Mouse (Mus musculus): Measurements from ENCODE around the gene Gsto1. TPM values are rescaled to one million over a fixed set of nuclear protein-coding genes. Genes with fewer than 3 reads are reported as not detected.
A peak's percentile ranks its signal among the peaks of the same experiment; 100 is the strongest.

The Gsto1 gene
- polyA plus RNA-seq, 1 experiment, result 40.5 TPM

- no peaks in the 10 kb centered on the region for H3K27me3 ChIP-seq (ENCODE audit: control insufficient read depth, insufficient read depth, low read length)
- no peaks in the 10 kb centered on the region for H3K4me1 ChIP-seq (ENCODE audit: control insufficient read depth, insufficient read depth, low read length)
- no peak overlapping the region for H3K4me3 ChIP-seq (replicated peaks; ENCODE audit: insufficient read depth, low read depth, low read length)
- no peak for DNase-seq
- TF ChIP-seq POLR2A (IDR thresholded peaks at IDR 0.05; ENCODE audit: borderline replicate concordance, insufficient read depth, low read length) (no peak), CTCF (IDR thresholded peaks at IDR 0.05; ENCODE audit: borderline replicate concordance, insufficient read depth, low read depth, low read length) (no peak)
- no peak overlapping the region for H3K27ac ChIP-seq (ENCODE audit: insufficient read depth, low read length)
- WGBS, result 76% methylated on average over 15 of the region's 15 CpGs
These were observed 21.5 kb downstream of the Gsto1 start for GRCm38 (mm10) chr19:47876252-47876651.

- no peak overlapping the region for H3K4me3 ChIP-seq (replicated peaks; ENCODE audit: insufficient read depth, low read depth, low read length)
- no peak overlapping the region for H3K27ac ChIP-seq (ENCODE audit: insufficient read depth, low read length)
- H3K4me1 ChIP-seq (ENCODE audit: control insufficient read depth, insufficient read depth, low read length), result no peaks in the 10 kb centered on the region
- no peak for DNase-seq
- WGBS, result 85% methylated on average over 7 of the region's 7 CpGs
- TF ChIP-seq CTCF (IDR thresholded peaks at IDR 0.05; ENCODE audit: borderline replicate concordance, insufficient read depth, low read depth, low read length), result no peak
- no peak for TF ChIP-seq POLR2A (IDR thresholded peaks at IDR 0.05; ENCODE audit: borderline replicate concordance, insufficient read depth, low read length)
- H3K27me3 ChIP-seq (ENCODE audit: control insufficient read depth, insufficient read depth, low read length), result no peaks in the 10 kb centered on the region
These were observed 26.8 kb downstream of the Gsto1 start for GRCm38 (mm10) chr19:47881538-47881937.

GRCm38 (mm10) chr19:47882151-47882881 is 27.5 kb downstream of the Gsto1 start:
- Histone ChIP-seq H3K27me3 (ENCODE audit: control insufficient read depth, insufficient read depth, low read length) (no peaks in the 10 kb centered on the region), H3K4me3 (replicated peaks; ENCODE audit: insufficient read depth, low read depth, low read length) (no peak overlapping the region), H3K4me1 (ENCODE audit: control insufficient read depth, insufficient read depth, low read length) (no peaks in the 10 kb centered on the region; the same call in 1 of the 2 replicates), H3K27ac (ENCODE audit: insufficient read depth, low read length) (no peak overlapping the region)
- TF ChIP-seq CTCF (IDR thresholded peaks at IDR 0.05; ENCODE audit: borderline replicate concordance, insufficient read depth, low read depth, low read length) (peak; percentile 99), POLR2A (IDR thresholded peaks at IDR 0.05; ENCODE audit: borderline replicate concordance, insufficient read depth, low read length) (no peak)
- WGBS, result 25% methylated on average over 11 of the region's 11 CpGs
- DNase-seq, result peak; percentile 61 to 73

GRCm38 (mm10) chr19:47882882-47883254 is 28.1 kb downstream of the Gsto1 start:
- 51% methylated on average over 9 of the region's 9 CpGs for WGBS

GRCm38 (mm10) chr19:47884296-47885085 is 29.7 kb downstream of the Gsto1 start:
- TF ChIP-seq CTCF (IDR thresholded peaks at IDR 0.05; ENCODE audit: borderline replicate concordance, insufficient read depth, low read depth, low read length), result no peak
- no peak for TF ChIP-seq POLR2A (IDR thresholded peaks at IDR 0.05; ENCODE audit: borderline replicate concordance, insufficient read depth, low read length)
- H3K4me3 ChIP-seq (replicated peaks; ENCODE audit: insufficient read depth, low read depth, low read length), result no peak overlapping the region
- no peak for DNase-seq
- no peaks in the 10 kb centered on the region; the same call in 1 of the 2 replicates for H3K4me1 ChIP-seq (ENCODE audit: control insufficient read depth, insufficient read depth, low read length)
- no peaks in the 10 kb centered on the region for H3K27me3 ChIP-seq (ENCODE audit: control insufficient read depth, insufficient read depth, low read length)
- 80% methylated on average over 13 of the region's 13 CpGs for WGBS
- H3K27ac ChIP-seq (ENCODE audit: insufficient read depth, low read length), result no peak overlapping the region

More at GRCm38 (mm10) chr19:47882882-47883254, 28.1 kb downstream of the Gsto1 start:
- Histone ChIP-seq H3K4me3 (replicated peaks; ENCODE audit: insufficient read depth, low read depth, low read length) (no peak overlapping the region), H3K27me3 (ENCODE audit: control insufficient read depth, insufficient read depth, low read length) (no peaks in the 10 kb centered on the region), H3K27ac (ENCODE audit: insufficient read depth, low read length) (no peak overlapping the region), H3K4me1 (ENCODE audit: control insufficient read depth, insufficient read depth, low read length) (no peaks in the 10 kb centered on the region; the same call in 1 of the 2 replicates)
- TF ChIP-seq CTCF (IDR thresholded peaks at IDR 0.05; ENCODE audit: borderline replicate concordance, insufficient read depth, low read depth, low read length), result no peak
- TF ChIP-seq POLR2A (IDR thresholded peaks at IDR 0.05; ENCODE audit: borderline replicate concordance, insufficient read depth, low read length), result no peak
- no peak for DNase-seq

- Histone ChIP-seq H3K27ac (ENCODE audit: insufficient read depth, low read length) (no peak overlapping the region), H3K4me3 (replicated peaks; ENCODE audit: insufficient read depth, low read depth, low read length) (no peak overlapping the region), H3K27me3 (ENCODE audit: control insufficient read depth, insufficient read depth, low read length) (no peaks in the 10 kb centered on the region), H3K4me1 (ENCODE audit: control insufficient read depth, insufficient read depth, low read length) (no peaks in the 10 kb centered on the region; the same call in 1 of the 2 replicates)
- 47% methylated on average over 7 of the region's 7 CpGs for WGBS
- no peak for DNase-seq
- no peak for TF ChIP-seq POLR2A (IDR thresholded peaks at IDR 0.05; ENCODE audit: borderline replicate concordance, insufficient read depth, low read length)
- no peak for TF ChIP-seq CTCF (IDR thresholded peaks at IDR 0.05; ENCODE audit: borderline replicate concordance, insufficient read depth, low read depth, low read length)
These were observed 30.5 kb downstream of the Gsto1 start for GRCm38 (mm10) chr19:47885191-47885743.

- 87% methylated on average over 11 of the region's 11 CpGs for WGBS
- H3K4me1 ChIP-seq (ENCODE audit: control insufficient read depth, insufficient read depth, low read length), result no peaks in the 10 kb centered on the region; the same call in 1 of the 2 replicates
- no peak overlapping the region for H3K4me3 ChIP-seq (replicated peaks; ENCODE audit: insufficient read depth, low read depth, low read length)
- no peak for TF ChIP-seq POLR2A (IDR thresholded peaks at IDR 0.05; ENCODE audit: borderline replicate concordance, insufficient read depth, low read length)
- no peak for TF ChIP-seq CTCF (IDR thresholded peaks at IDR 0.05; ENCODE audit: borderline replicate concordance, insufficient read depth, low read depth, low read length)
- DNase-seq, result no peak
- no peak overlapping the region for H3K27ac ChIP-seq (ENCODE audit: insufficient read depth, low read length)
- no peaks in the 10 kb centered on the region for H3K27me3 ChIP-seq (ENCODE audit: control insufficient read depth, insufficient read depth, low read length)
These were observed 31.1 kb downstream of the Gsto1 start for GRCm38 (mm10) chr19:47885886-47886285.

Measured in cerebellum, adult 2 months (tissue).